In the genomic region with DNA sequence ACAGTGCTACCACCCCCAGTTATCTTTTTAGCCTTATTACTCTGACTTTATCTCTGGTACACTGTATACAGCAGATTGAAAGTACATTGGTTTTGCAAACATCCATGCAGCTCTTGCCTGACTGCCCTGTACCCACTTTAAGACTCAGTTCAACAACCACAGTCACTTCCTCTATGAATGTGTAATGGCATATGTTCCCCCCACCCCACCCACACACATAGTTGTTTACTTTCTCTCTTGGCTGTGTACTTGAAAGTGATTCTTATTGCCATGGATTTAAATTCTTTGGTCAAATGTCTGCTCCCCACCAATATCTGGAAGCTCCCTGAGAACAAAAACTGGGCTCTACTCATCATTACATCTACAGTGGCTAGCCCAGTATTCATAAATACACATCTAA, we compare ENCODE assay signal across 23 mouse cellular contexts. TPM values are rescaled to one million over a fixed set of nuclear protein-coding genes. Genes with fewer than 3 reads are reported as not detected.
DNase-seq lines count a peak whose midpoint lies in the region; ATAC-seq and TF ChIP-seq lines count a peak whose summit lies in the region.
"Had no signal": no experiment of that assay in that cellular context is flagged by ENCODE, and none has a peak within 500 bp of the region (broad histone marks: within the 10 kb centered on the region; RNA-seq: fewer than 3 reads in every experiment).

No protein-coding gene starts in this region.

- TF ChIP-seq CTCF in left cerebral cortex, adult 2 months (IDR thresholded peaks at IDR 0.05), result no peak

- no peak overlapping the region for H3K4me3 ChIP-seq in left cerebral cortex, adult 2 months
- H3K4me3 ChIP-seq: heart, embryonic 10.5 days; hindbrain, embryonic 15.5 days; limb, embryonic 13.5 days; megakaryocyte, embryonic 14.5 days; midbrain, embryonic 15.5 days; stomach, embryonic 15.5 days had no signal

- peak; percentile 38 to 53 for DNase-seq in B cell, adult 2 months
- DNase-seq in CD4-positive, CD25-positive, alpha-beta regulatory T cell, adult 2 months (ENCODE audit: low read depth, low spot score), result peak; percentile 51
- peak; percentile 47 for DNase-seq in naive thymus-derived CD4-positive, alpha-beta T cell, adult 2 months (ENCODE audit: low read depth)
- no peak for DNase-seq in gastrocnemius, postnatal 25 days
- DNase-seq in left cerebral cortex, adult 2 months (ENCODE audit: extremely low spot score in 1 of 2, low spot score in 2 of 2), result no peak
- DNase-seq in urinary bladder, adult 18-20 months (ENCODE audit: low spot score in 2 of 2), result no peak
- DNase-seq: cerebellum, postnatal 10 days; embryo, embryonic 11 days; gastrocnemius, postnatal 36 days; heart, postnatal 10 days; kidney, adult 18-20 months; kidney, postnatal 25 days; retina, postnatal 1 day; right cerebral cortex, postnatal 4 days had no signal

- peak; percentile 79 for ATAC-seq in granulocyte monocyte progenitor cell, adult 5-6 weeks (replicated peaks; ENCODE audit: poor library complexity, severe bottlenecking)
- ATAC-seq: midbrain, embryonic 15.5 days; Patski had no signal

- intact Hi-C loops in left cerebral cortex, adult 2 months (cut with DNase I), result no loop called here

- H3K27ac ChIP-seq in left cerebral cortex, adult 2 months, result no peak overlapping the region
- H3K27ac ChIP-seq: heart, embryonic 10.5 days; hindbrain, embryonic 15.5 days; limb, embryonic 13.5 days; liver, embryonic 14.5 days; midbrain, embryonic 15.5 days; stomach, embryonic 15.5 days had no signal

RNA-seq across cellular contexts. Expression of a gene that starts 10.6 kb away (rescaled TPM):
- 31.3 and 33.3 TPM in 2 replicates for total RNA-seq in granulocyte monocyte progenitor cell, adult 5-6 weeks (2014; fragmentation: Nextera tagmentation)
- total RNA-seq in granulocyte monocyte progenitor cell, adult 5-6 weeks (2017), result 36.5 and 41.7 TPM in 2 replicates
- 10 to 100 TPM; 55.3 to 73.1 TPM for total RNA-seq in gastrocnemius, postnatal 25 days (2021)
- total RNA-seq in left cerebral cortex, adult 2 months (2021), result 10 to 100 TPM; 53.5 TPM

Comparison
In these comparisons a context has a peak if more than half of its experiments do, and no peak if none do; other contexts are left out.
1. DNase-seq: peak in B cell, adult 2 months (2 of 2), CD4-positive, CD25-positive, alpha-beta regulatory T cell, adult 2 months (single experiment) and naive thymus-derived CD4-positive, alpha-beta T cell, adult 2 months (single experiment); none in gastrocnemius, postnatal 25 days (single experiment), left cerebral cortex, adult 2 months (0 of 2) and urinary bladder, adult 18-20 months (0 of 2).